Mouse (Mus musculus) heart, adult 2 months (tissue): Measurements from ENCODE around the gene Nol9.

Source experiments
- CTCF ChIP-seq: fragments of 200-600 bp; IDR thresholded peaks from 2 replicates; pipeline ENCODE4 v1.8.1; 2022; ENCODE audit warnings: antibody characterized with exemption, mild to moderate bottlenecking, moderate library complexity
- POLR2A ChIP-seq: fragments of 200-500 bp; IDR thresholded peaks from 2 replicates; pipeline ENCODE4 v1.6.1; 2011; ENCODE audit warnings: mild to moderate bottlenecking, low read depth, low read length, control low read depth; ENCODE audit not compliant: insufficient read depth

DNA sequence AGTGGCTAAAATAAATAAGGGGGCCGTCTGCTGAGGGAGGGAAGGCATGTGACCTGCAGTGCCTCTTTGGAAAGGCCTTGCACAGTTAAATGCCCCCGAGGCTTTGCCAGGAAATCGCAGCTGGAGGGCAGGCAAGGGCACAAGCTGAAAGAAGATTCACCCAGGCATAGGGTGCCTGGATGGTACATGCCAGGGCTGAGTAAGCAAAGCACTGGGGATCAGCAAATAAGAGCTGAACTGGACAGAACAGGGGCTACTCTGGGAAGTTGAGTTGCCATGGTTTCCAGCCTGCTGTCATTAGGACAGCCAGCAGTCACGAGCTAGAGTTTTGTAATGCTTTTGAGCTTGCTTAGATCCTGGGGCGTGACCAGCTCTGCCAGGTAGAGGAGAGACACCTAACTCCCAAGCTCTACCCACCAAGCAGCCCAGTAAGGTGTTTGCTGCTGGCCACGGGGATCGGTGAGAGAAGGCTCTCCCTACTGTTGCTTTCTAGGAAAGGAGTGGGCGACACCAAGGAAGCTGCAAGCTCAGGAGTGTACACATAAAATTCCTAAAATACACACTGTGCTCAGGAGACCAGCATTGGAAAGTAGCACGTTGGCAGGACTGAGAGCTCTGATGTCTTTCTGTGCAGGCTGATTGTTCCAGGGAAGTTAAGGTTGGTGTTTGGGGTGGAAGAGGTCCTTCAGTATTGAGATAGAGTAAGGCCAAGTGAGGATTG lies 23.4 kb downstream of the Nol9 start:
- TF ChIP-seq CTCF (no peak), POLR2A (no peak)
